Mouse (Mus musculus) kidney, adult 2 months (tissue): ENCODE results near the gene Rnf220.

Source experiments
- CTCF ChIP-seq: fragments of 200-500 bp; conservative IDR thresholded peaks from 2 replicates; pipeline ENCODE4 v1.5.1; 2011; ENCODE audit warnings: low read depth, mild to moderate bottlenecking, control low read depth, low read length, moderate library complexity, mixed read lengths; ENCODE audit not compliant: insufficient read depth, insufficient read length
- POLR2A ChIP-seq: fragments of 200-500 bp; IDR thresholded peaks from one replicate; pipeline ENCODE4 v1.6.1; 2011; ENCODE audit warnings: low read depth, low read length, control low read depth

GRCm38 (mm10) chr4:117223001-117223400, 273.9 kb downstream of the Rnf220 start:
- TF ChIP-seq CTCF (no peak), POLR2A (no peak)
